Mouse (Mus musculus): Measurements from ENCODE around the gene Gm21970.
A peak's percentile ranks its signal among the peaks of the same experiment; 100 is the strongest.

Gene Gm21970

DNA sequence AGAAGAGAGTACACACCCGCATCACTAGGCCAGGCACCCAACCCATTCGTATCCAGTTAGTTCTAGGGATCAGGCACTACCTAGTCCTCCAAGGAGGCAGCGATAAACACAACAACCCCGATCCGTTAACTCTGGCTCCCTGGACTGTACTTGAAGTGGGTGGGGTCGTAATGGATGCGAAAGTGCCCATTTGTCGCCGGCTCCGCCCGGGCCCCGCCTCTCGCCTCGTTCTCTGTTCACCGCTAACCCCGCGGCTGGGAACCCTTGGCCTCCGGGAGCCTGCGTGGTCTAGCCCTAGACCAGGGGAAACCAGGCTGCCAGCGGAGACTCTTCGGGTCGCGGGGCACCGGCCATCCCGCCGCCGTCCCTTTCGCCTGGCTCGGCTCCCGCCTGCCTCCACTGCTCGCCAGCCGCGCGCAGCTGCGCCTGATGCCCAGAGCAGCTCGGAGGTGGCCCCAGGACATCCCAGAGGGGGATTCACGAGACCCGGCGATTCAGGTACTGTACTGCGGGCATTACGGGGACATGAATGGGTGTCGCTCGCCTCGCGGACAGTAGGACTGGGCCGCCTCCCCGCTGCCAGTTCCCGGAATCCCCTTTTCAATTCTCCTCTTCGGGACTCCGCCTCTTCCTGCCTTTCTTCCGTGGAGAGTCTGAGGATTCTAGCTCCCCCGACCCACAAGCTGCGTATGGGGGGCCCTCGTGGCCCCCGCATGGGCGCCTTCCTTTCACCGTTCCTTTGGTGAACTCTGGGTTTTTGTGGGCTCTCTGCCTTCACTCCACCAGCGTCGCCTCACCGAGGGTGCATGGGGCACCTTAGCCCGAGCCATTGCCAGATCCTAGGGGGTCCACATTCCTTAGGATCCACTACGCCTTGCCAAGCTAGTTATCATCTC is 18.7 kb upstream of the Gm21970 start, which contains the start of gene Ifnar2:
Ifnar2 (plus strand) TSS at position 207 of the 896 bp plus-strand sequence.
- no peak for DNase-seq (ENCODE audit: low read depth)

DNA sequence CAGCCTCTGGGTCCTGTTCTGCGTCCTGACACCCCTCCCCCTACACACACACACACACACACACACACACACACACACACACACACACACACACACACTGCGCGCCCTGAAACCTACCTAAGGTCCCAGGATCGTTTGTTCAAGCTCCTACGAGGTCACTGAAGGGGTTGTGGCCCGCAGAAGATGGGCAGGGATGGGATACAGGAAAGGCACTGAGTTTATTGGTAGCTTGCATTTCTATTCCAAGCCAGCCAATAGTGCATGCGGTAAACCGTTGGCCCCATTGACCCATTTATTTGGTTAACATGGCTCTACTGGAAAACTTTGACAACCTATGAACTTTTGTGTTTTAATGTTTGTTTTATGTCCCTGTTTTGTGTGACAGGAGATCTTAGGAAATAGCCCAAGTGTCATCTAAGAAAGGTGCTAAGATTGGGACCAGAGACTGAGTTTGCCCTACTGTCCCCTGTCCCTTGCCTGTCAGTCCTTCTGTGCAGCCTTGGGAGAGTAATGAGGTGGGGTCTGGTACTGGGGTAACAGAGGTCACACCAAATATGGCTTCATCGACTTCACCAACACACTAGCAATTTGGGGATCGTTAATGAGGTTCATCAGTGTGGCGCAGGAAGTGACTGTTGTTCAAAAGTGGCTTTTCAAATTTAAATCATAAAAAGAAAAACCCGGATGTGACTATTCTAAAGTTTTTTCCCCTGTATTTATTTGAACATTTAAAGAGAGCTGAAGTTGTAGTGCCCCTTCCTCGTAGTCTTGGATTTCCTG is 17.9 kb upstream of the Gm21970 start:
- DNase-seq (ENCODE audit: low read depth), result no peak

DNA sequence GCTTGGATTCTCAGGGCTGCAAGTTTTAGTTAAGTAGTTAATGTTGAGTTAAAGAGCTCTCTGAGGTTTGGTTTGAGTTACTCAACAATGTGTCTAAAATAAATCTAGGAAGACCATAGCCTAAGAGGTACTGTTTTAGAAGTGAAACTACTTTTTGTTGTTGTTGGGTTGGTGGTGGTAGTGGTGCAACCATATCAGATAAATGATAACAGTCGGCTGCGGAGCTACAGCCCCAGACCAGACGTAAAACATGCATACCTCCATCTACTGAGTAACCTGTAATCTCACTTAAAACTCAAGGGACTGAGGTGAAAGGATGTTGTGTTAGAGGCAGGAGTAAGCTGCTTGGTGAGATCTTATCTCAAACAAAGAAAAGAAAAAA is 17.3 kb upstream of the Gm21970 start:
- DNase-seq (ENCODE audit: low read depth), result no peak

DNA sequence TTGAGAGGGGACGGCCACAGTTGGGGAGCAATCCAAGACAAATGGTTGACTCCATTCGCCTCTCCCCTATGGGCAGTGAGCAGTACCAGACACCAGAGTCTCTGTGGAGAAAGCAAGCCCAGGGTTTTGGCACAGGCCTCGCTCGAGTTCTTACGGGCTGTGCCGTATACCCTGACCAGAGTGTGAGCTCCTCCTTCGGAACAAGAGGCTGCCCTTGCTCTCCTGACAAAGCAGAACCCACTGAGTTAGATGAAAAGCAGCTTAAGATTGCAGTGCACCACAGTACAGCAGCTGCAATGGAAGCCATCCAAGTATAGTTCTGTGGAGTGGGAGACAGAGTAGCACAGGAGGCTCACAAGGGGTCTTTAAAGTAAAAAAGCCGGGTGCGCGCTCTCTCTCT is 14.8 kb upstream of the Gm21970 start:
- DNase-seq (ENCODE audit: low read depth), result no peak

DNA sequence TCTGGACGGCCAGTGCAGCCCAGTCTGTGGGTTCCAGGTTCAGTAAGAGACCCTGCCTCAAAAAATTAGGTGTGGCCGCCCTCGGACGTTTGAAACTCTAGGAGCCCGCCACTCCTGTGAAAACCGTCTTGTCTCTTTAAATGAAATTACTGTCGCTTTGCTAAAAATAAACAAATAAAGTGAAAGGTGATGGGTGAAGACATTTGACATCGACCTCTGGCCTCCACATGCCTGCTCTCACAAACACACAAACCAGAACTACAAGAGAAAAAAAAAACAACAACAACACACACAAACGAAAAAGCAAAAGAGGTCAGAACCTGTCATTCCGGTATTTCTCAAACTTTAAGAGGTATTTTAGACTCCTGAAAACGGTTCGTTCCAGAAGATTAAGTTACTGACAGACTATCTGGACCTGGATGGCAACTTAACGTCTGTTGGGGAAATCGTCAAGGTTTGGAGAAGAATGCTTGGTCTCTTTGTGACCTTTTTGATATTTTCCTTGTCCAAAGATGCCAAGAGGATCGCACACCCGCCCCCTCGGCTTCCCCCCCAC is 13.0 kb upstream of the Gm21970 start:
- no peak for DNase-seq (ENCODE audit: low read depth)

DNA sequence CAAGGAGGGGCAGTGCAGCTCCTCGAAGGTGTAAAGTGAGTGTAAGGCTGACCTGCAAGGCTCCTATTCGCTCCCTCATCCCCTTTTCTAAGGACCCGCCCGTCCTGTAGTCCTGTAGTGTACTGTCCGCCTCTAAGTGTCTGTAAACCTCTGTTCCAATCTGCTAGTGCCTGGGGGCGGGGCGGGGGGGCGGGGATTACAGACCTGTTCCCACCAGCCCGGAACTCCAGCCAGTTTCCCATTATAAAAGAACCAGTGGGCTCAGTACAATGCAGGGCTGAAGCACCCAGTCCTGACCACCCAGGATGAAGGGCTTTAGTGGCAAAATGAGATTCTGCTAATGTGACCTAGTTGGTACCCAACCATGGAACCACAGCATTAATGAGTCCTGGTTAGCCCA is 12.5 kb upstream of the Gm21970 start:
- DNase-seq (ENCODE audit: low read depth), result no peak

DNA sequence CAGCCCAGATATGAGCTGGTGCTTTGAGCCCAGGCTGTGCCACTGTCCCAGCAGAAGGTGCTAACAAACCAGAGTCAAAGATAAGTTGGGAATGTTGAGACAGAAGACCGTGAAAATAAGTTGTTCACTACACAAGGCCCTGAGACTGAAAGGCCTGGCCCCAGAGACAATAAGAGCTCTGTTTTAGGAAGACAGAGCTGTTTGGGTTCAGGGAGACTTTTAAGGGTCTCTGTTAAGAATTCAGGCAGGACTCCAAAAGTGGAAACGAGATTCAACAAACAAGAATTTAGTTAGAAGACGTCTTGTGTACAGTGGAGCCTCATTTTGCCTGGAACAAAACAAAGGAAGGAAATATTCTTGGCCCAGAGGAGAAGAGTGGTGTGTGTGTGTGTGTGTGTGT is 12.1 kb upstream of the Gm21970 start:
- no peak for DNase-seq (ENCODE audit: low read depth)

DNA sequence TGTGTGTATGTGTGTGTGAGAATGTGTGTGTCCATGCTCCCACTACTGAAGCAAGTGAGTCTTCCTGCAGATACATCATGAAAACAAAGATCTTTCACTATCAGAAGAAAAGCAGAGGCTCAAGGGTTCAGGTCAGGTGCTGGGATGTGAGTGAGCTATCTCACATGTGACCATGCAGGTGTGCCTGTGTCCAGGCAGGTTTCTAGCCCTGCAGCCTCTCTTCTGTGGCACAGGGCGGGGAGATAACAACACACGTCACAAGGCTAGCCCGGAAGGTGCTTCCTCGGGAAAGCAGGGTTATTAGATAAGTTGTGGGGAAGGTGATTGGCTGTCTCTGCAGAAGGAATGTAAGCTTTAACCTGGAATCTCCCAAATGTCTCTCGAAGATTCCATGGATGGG is 11.4 kb upstream of the Gm21970 start:
- no peak for DNase-seq (ENCODE audit: low read depth)

DNA sequence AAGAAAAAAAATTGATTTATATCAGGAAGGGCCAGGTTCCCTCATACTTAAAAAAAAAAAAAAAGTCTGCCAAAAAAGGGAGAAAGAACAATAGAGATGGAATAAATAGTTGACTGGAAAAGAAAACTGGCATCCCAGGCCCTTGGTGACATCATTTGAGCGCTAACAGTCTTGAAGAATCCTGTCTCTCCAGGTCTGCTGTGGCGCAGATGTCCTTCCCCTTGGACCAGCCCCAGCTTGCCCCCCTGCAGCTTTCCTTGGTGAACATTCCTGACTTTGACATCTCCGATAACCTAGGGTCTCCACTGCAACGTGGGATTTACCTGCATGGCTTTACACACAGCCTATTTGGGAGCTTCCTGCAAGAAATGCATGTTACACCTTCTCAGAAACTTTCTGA is 9.9 kb upstream of the Gm21970 start:
- DNase-seq (ENCODE audit: low read depth), result no peak

DNA sequence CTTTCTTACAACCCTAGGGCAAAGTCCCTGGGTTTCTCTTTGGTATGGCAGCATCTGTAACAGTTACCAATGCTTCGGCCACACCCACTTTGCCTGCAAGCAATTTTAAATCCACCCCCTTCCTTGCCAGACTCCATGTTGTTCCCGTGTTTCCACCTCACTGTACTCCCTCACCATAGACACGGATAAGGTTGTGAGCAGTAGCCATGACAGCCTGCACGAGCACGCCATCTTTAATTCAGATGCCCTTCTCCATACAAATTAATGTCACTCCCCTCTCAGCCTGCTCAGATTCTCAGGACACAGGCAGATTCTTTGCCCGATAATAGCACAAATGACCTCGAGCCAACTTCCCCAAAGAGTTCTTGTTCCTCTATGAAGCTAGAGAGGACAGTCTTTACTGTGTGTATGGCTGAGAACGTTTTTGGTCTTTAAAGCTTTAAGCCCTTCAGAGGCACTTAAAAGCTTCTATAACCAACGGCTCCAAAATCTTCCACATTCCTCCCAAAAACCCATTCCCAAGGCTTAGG is 9.2 kb upstream of the Gm21970 start:
- DNase-seq (ENCODE audit: low read depth), result no peak

DNA sequence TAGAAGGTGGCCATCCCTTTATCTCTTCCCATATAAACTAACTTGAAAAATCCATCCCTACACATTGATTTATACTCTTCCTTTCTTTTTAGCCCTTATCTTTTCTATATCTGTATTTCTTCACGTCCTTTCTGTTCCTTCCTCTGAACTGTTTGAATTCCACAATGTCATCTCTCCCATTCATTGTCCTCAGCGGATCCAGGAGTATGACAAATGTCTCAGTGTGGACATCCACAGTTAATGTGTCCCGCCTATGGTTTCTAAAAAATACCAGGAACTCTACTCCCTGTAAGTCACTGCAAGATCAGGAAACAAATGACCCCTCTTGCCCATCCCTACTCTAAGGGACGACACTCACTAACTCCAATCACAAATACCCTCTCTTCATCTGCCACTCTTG is 7.3 kb upstream of the Gm21970 start:
- DNase-seq (ENCODE audit: low read depth), result no peak

DNA sequence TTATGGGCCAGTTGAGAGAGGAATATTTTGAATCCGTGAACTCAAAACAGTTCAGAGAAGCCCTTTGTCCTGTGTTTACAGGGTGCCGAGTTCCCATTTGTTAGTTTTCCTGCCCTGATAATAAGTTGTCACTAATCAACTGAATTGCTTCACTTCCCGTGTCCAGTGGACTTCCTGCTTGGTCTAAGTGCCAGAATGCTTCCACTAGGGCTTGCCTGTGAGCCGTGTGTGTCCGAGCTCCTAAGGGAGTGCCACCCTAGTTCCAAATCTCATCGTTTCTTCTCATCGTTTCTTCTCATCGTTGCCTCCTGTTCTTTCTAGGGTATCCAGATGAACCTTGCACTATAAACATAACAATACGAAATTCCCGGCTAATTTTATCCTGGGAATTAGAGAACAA is 5.9 kb upstream of the Gm21970 start:
- DNase-seq (ENCODE audit: low read depth), result no peak

DNA sequence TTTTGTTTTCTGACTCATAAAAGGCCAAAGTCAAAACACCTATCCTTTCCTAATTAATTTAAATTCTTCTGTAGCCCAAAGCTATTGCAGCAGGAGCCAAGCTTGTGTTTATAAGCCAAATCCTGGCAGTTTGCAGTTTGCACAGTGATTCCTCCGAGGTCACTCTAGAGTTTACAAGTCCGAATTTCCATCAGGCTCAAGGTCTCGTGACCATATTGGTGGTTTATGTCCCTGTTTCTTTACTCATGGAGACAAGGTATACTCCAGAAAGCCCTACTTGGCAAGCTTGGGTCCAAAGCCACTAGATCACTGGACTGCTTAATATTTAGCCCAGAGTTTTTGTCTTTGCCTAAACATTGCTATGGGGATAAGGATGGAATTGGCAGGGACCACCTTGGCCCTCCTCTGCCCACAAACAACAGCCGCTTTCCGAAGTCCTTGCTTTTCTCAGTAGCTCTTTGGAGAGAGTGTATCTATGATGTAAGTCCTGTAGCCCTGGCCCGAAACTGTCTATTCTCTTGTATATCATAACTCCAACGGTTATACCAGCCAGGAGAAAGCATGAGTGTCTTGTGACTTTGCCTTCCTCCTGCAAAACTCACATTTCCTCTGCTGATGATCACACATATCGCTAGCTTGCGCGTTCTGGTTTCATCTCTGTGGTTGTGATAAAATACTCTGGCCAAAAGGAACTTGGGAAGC is 5.0 kb upstream of the Gm21970 start:
- DNase-seq (ENCODE audit: low read depth), result no peak

DNA sequence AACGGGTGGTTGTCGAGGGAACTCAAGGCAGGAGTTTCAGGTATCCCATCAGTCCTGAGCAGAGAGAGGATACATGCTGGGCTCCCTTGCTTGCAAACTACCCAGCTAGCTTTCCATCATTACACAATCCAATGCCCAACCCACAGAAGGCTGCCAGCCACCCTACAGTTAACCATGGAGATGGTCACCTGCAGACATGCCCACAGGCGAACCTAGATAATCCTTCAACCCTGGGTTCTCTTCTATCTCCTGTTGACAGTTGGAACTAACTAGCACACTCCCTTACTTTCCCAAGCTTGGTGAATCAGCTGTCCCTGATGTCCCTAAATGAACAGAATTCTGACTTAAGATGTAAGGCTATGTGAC is 4.4 kb upstream of the Gm21970 start:
- DNase-seq (ENCODE audit: low read depth), result no peak

DNA sequence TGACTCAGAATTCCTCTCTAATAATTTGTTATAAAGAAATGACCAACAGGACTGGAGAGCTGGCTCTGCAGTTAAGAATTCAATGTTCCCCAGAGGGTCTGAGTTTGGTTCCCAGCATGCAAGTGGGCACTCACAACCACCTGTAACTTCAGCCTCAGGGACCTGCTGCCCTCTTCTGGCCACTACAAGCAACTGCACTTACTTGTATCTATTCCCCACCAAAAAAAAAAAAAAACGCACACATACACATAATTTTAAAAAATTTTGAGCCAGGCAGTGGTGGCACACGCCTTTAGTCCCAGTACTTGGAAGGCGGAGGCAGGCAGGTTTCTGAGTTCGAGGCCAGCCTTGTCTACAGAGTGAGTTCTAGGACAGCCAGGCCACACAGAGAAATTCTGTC is 1.4 kb upstream of the Gm21970 start:
- peak; percentile 22 for DNase-seq (ENCODE audit: low read depth)

DNA sequence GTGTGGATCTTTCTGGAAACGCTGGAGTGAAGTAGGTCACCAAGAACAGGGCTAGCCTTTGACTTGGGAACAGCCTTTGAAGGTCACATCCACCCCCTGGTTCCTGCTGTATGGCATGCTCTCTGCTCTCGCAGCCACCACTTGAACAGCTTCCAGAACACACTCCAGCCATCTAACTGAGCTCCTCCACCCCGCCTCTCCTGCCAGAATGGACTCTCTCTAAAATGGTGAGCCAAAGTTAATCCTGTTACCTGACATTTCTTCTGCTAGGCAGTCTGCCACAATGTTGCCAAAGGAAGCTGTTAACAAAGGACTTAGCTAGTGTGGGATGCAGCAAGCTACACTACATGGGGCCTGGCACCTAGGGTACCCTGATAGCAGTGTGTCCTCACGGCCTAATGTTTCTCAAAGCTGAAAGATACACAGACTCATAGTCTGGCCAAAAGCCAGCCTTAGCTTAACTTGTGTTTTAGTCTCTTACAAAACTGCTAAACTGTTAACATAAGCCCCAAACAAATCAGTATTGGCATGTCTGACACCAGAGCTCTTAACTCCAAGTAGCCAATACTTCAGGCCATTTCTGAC is 3.4 kb downstream of the Gm21970 start:
- no peak for DNase-seq (ENCODE audit: low read depth)

DNA sequence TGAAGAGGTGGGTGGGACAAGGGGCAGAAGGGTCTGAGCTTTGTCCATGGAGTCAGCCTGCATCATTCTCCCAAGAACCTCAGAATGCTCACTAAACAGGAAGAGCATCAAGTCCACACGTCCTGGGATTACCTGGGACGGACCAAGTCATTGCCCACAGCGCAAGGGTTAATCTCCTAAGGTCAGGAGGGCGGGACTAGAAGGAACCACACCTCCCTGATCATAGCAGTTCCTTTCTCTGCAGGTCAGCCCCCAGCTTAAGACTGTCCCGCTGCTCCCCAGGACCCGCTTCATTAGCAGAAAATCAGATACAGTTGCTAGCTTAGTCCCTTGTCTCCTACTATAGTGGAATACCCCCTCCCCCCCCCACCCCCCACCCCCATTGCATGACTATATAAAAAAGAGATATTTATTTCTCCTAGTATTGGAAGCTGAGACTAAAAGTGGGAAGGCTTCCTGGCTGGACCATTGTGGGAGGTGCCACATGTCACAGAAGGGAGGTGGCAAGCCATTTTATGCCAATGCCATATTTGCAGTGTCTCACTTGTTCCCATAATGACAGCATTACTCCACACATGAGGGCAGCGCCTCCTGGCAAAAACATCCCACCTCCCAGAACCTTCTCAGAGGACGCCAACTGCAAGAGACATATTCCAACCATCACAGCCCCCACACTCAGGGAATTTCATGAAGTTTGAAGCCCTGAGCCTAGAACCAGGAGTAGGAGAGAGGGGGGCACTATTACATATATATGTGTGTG is 4.3 kb downstream of the Gm21970 start:
- DNase-seq (ENCODE audit: low read depth), result no peak

DNA sequence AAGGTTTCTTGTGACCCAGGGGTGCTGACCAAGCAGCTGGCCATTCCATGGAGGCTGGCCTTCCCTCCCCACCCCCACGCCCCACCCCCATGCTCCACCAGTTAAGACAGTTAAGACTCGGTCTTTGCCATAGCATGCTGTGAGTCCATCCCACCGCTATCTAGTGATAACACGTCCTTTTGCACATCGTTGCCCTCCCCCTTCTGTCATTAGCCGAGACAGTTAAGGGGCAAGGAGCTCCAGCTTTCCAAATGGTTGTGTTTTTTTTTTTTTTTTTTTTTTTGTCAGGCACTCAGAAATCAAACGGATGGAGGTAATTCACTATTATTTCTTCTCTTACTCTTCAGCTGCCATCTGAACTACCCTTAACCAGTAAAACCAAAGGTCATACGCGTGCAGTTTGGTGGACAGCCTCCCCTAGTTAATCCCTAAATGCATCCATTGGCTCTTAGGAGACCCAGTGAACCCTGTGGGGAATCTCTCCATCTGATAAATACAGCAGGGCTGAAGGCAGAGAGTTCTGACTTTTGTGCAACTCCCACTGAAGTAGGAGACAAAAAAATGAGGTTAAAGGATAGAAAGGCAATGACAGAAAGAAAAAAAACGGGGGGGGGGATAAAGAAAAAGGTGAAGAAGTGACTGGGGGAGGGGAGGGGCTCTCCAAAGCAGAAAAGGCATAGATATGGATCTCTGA is 5.5 kb downstream of the Gm21970 start:
- no peak for DNase-seq (ENCODE audit: low read depth)

DNA sequence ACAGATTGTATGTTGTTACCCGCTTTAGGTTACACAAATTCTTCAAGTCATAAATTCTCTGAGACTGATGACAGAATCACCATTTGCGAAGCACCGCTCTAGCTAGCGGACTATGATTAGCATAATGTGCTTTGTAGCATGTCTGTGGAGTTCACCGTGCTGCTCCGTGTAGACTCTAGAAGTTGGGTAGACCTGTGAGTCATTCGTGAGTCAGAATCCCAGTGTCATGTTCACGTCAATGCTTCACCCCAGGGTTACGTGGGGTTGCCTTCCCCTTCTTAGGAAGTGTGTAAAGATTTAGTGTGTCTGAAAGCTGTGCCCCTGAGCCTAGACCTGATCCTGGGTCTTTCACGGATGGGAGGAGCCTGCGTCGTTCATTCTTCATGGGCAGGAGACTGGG is 6.5 kb downstream of the Gm21970 start:
- no peak for DNase-seq (ENCODE audit: low read depth)

DNA sequence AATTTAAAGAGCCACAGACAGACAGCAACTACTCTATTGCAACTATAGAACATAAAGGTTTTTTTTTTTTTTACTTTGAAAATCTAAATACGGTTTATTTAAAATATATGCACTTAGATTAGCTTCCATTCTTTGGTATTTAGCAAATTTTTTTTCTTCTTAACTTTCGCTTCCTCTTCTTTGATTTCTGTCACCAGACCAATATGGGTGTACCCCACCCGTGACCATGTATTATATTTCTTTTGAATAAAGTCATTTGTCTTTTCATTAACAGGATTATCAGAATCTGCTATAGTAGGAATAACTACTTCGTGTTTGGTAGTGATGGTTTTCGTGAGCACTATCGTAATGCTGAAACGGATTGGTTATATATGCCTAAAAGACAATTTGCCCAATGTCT is 7.4 kb downstream of the Gm21970 start:
- no peak for DNase-seq (ENCODE audit: low read depth)

Data from fibroblast of lung, adult 2 months (primary cell).